Mouse (Mus musculus) ES-E14 (cell line): Measurements from ENCODE around the gene 2410004P03Rik. TPM values are rescaled to one million over a fixed set of nuclear protein-coding genes. Genes with fewer than 3 reads are reported as not detected.
"Not testable (repeated sequence)": the region's sequence is repeated elsewhere in the genome, so short reads cannot be mapped to it uniquely, and the experiment has no call there.

Source experiments
- DNase-seq: peaks from one replicate; pipeline ENCODE4 v3.0.0-alpha.2; 2013; ENCODE audit warnings: low read depth, low spot score
- H3K27ac ChIP-seq: 2 replicates; pipeline ENCODE4 v1.5.1; 2012; ENCODE audit warnings: low read depth, mild to moderate bottlenecking, low read length, moderate library complexity, mixed read lengths; ENCODE audit not compliant: poor library complexity, insufficient read depth, severe bottlenecking
- H3K36me3 ChIP-seq: 2 replicates; pipeline ENCODE4 v1.6.1; 2012; ENCODE audit warnings: mild to moderate bottlenecking, low read length, moderate library complexity, mixed read lengths; ENCODE audit not compliant: control insufficient read depth, poor library complexity, insufficient read depth, severe bottlenecking
- H3K4me1 ChIP-seq, 2 experiments: fragments of 150-350 bp in 1 of 2; sonication (generic) in 1 of 2; 2 replicates each; pipeline ENCODE4 v1.6.1; 2012; ENCODE audit warnings: low read length in 2 of 2, mild to moderate bottlenecking in 1 of 2, mixed read lengths in 1 of 2; ENCODE audit not compliant: control insufficient read depth in 2 of 2, insufficient read depth in 2 of 2, poor library complexity in 1 of 2
- H3K4me3 ChIP-seq, 2 experiments: fragments of 150-350 bp in 1 of 2; sonication (generic) in 1 of 2; 2 replicates each; pipeline ENCODE4 v1.5.1; 2012; ENCODE audit warnings: low read length in 2 of 2, low read depth in 1 of 2, mild to moderate bottlenecking in 1 of 2, mixed read lengths in 1 of 2; ENCODE audit not compliant: insufficient read depth in 1 of 2, poor library complexity in 1 of 2, severe bottlenecking in 1 of 2
- H3K9ac ChIP-seq: 2 replicates; pipeline ENCODE4 v1.6.1; 2012; ENCODE audit warnings: low read depth, mild to moderate bottlenecking, low read length, mixed read lengths; ENCODE audit not compliant: poor library complexity, insufficient read depth, severe bottlenecking
- H3K9me3 ChIP-seq: fragments of 150-350 bp; sonication (generic); 2 replicates; pipeline ENCODE4 v1.6.1; 2012; ENCODE audit warnings: low read depth, mild to moderate bottlenecking, low read length; ENCODE audit not compliant: control insufficient read depth, insufficient read depth
- CHD2 ChIP-seq: IDR thresholded peaks from 2 replicates; pipeline ENCODE4 v1.6.1; 2014; ENCODE audit warnings: mild to moderate bottlenecking, low read depth, low read length, inconsistent platforms
- HCFC1 ChIP-seq: IDR thresholded peaks from 2 replicates; pipeline ENCODE4 v1.6.1; 2012; ENCODE audit warnings: low read length, inconsistent platforms, borderline replicate concordance; ENCODE audit not compliant: insufficient read depth
- MAFK ChIP-seq: IDR thresholded peaks from 2 replicates; pipeline ENCODE4 v1.6.1; 2014; ENCODE audit warnings: mild to moderate bottlenecking, low read depth, low read length, inconsistent platforms; ENCODE audit not compliant: insufficient read depth
- ZC3H11A ChIP-seq: IDR thresholded peaks from 2 replicates; pipeline ENCODE4 v1.6.1; 2012; ENCODE audit warnings: low read depth, mild to moderate bottlenecking, inconsistent platforms, low read length, borderline replicate concordance
- ZNF384 ChIP-seq: IDR thresholded peaks from 2 replicates; pipeline ENCODE4 v1.6.1; 2012; ENCODE audit warnings: low read depth, low read length, inconsistent platforms
- in situ Hi-C, 2 experiments: fragments of 600-800 bp; cut with MboI; formaldehyde crosslinking; loops; one replicate each; pipeline ENCODE4 v1.15.1; 2025; ENCODE audit warnings: low sequenced_read_pairs in 2 of 2, inconsistent platforms in 1 of 2; ENCODE audit not compliant: unreplicated experiment in 2 of 2
- total RNA-seq: library from RNA; depleted of rRNA; stranded (reverse); fragments of 300-350 nt; gene quantifications from 2 replicates; pipeline ENCODE4 v1.2.3, GENCODE M21; 2012

2410004P03Rik gene
- total RNA-seq, 1 experiment, result 0.40 TPM

DNA sequence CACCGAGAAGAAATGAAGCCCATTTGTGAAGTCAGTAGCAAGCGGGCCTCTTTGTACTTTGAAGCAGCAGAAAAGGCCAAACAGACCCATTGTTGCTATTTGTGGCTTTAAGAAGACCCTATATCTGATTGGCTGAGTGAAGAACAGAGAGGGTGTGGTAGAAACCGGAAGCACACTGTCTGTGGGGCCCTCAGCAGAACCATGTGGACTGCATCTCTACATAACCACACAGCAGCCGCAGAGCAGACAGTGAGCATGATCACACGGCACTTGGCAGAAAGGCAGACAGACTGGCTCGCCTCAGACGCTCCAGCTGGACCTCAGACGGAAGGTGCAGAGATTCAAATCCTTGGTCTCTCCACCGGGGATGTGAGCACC lies 21.9 kb upstream of the 2410004P03Rik start:
- Histone ChIP-seq H3K9me3 (no peaks in the 10 kb centered on the region), H3K4me3 (no peak overlapping the region), H3K4me1 (peaks cover 0 to 3% of the 10 kb centered on the region in 2 experiments; a peak in 1 of 4 replicates), H3K9ac (peak overlapping the region; percentile 26; the same call in 1 of the 2 replicates), H3K36me3 (no peaks in the 10 kb centered on the region), H3K27ac (no peak overlapping the region)
- in situ Hi-C loops, result loop anchor here in 1 of 2 experiments (25.0 kb wide), 1 partner anchor 179 kb away; no protein-coding TSS in a partner anchor
- no peak for TF ChIP-seq ZNF384
- TF ChIP-seq HCFC1, result no peak
- no peak for TF ChIP-seq ZC3H11A
- TF ChIP-seq MAFK, result no peak
- no peak for TF ChIP-seq CHD2
- no peak for DNase-seq

DNA sequence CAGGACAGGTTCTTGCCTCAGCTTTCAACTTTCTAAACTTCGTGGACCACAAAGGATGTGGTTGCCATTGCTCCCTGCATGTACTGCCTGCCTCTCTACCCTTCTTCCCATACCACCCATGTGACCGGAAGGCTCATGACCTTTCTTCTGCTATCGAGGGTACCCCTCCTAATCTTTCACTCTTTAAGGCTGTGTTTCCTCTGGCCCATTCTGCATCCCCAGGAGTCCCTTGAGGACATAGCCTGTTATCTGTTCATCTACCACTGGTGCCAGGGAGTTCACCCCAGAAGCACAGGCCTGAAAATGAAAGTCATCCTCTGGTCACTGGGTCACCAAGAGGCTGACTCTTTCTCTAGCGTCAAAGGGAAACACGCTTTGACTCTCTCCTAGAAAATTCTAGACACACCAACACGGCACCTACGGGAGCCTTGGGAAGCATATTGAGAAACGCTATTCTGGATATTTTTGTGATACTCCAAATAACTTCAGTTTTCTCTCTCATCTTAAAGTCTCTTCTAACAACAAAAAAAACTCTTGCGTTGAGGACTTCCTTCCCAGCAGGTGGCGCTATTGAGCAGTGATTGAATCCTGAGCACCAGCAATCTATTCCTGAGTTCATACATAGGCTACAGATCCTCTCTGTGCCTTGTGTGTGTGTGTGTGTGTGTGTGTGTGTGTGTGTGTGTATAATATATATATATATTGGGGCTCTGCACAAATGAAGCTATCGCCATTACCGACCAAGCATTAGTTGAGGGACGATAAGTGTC lies 21.4 kb upstream of the 2410004P03Rik start:
- no peak overlapping the region for H3K4me3 ChIP-seq
- H3K9ac ChIP-seq, result no peak overlapping the region
- in situ Hi-C loops, result loop anchor here in 1 of 2 experiments (25.0 kb wide), 1 partner anchor 179 kb away; no protein-coding TSS in a partner anchor
- H3K9me3 ChIP-seq, result no peaks in the 10 kb centered on the region
- H3K36me3 ChIP-seq, result no peaks in the 10 kb centered on the region
- TF ChIP-seq ZNF384, result peak; percentile 67
- no peak for TF ChIP-seq HCFC1
- no peak for TF ChIP-seq CHD2
- TF ChIP-seq ZC3H11A, result 0 out of 2 replicates have a peak, but pooled peaks have one; percentile 21
- TF ChIP-seq MAFK, result no peak
- peaks cover 0 to 3% of the 10 kb centered on the region in 2 experiments; a peak in 1 of 4 replicates for H3K4me1 ChIP-seq
- DNase-seq, result peak; percentile 65
- no peak overlapping the region for H3K27ac ChIP-seq

DNA sequence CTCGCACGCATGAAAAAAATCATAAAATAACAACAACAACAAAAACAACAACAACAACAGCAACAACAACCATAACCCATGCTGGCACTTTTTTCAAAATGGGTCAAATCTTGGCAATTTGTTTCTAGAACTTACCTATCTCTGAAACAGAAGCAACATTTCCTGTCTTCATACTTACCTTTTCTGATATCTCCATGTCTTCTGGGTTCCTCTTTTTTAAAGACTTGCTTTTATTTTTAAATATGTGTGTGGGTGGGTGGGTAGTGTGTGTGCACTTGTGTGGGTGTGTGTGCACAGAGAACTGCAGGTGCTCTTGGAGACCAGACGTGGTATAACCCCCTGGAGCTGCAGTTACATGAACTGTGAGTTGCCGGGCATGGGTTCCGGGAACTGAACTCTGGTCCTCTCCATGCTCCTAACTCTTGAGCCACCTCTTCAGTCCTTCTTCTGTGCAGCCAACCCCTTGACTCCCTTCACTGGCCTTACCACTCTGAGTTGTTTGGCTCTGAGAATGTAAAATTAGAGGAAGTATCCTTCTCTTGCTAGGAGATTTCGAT lies 13.1 kb upstream of the 2410004P03Rik start:
- no peak overlapping the region for H3K4me3 ChIP-seq
- TF ChIP-seq CHD2 (no peak), HCFC1 (no peak), ZNF384 (no peak), MAFK (no peak), ZC3H11A (no peak)
- in situ Hi-C loops, result loop anchor here (25.0 kb wide), 2 partner anchors 188 to 312 kb away; no protein-coding TSS in a partner anchor

DNA sequence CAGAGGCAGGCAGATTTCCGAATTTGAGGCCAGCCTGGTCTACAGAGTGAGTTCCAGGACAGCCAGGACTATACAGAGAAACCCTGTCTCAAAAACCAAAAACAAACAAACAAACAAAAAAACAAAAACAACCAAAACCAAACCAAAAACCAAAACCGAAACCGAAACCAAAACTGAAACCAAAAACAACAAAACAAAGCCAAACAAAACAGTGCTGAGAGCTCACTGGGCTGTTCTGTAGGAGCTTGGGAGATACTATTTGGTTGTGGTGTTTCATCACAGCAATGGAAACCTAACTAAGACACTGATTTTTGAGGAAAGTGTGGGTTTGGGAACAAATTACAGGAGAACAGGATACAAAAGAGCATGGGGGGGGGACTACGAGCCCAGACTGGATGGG lies 10.6 kb upstream of the 2410004P03Rik start:
- no peak overlapping the region for H3K9ac ChIP-seq
- no peaks in the 10 kb centered on the region for H3K36me3 ChIP-seq
- no peak overlapping the region for H3K27ac ChIP-seq
- no peaks in the 10 kb centered on the region for H3K4me1 ChIP-seq
- no peak overlapping the region for H3K4me3 ChIP-seq
- no peak for TF ChIP-seq MAFK
- TF ChIP-seq HCFC1, result no peak
- TF ChIP-seq ZNF384, result no peak
- TF ChIP-seq CHD2, result no peak
- TF ChIP-seq ZC3H11A, result no peak
- DNase-seq, result no peak
- H3K9me3 ChIP-seq, result no peaks in the 10 kb centered on the region
- in situ Hi-C loops, result loop anchor here in 1 of 2 experiments (25.0 kb wide), 1 partner anchor 310 kb away; no protein-coding TSS in a partner anchor

More for the DNA sequence above, 13.1 kb upstream of the 2410004P03Rik start:
- no peaks in the 10 kb centered on the region for H3K36me3 ChIP-seq
- no peak overlapping the region for H3K27ac ChIP-seq
- H3K9ac ChIP-seq, result no peak overlapping the region
- DNase-seq, result no peak
- no peaks in the 10 kb centered on the region for H3K4me1 ChIP-seq
- H3K9me3 ChIP-seq, result no peaks in the 10 kb centered on the region

DNA sequence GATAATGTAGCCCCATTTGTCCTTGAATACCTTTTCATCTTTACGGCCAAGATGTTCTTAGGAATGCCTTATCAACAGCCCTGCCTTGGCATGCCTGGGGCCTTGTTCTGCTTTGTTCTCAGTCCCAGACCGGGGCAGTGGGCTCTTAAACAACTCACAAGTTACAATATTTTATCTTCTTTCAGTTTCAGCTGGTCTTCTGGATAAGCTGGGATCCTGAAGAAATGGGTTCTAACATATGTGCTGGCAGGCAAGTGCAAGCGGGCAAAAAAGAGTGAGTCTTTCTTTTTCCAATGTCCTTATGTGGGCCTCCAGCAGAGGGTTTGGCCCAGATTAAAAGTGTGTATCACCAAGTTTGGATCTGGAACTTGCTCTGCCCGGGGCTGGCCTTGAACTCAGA lies 9.6 kb upstream of the 2410004P03Rik start:
- H3K9me3 ChIP-seq, result not testable (repeated sequence)

More for the DNA sequence above, 9.6 kb upstream of the 2410004P03Rik start:
- H3K4me1 ChIP-seq, H3K4me3 ChIP-seq, H3K27ac ChIP-seq, H3K36me3 ChIP-seq, DNase-seq, H3K9ac ChIP-seq: not testable (repeated sequence)
- in situ Hi-C loops, result loop anchor here in 1 of 2 experiments (25.0 kb wide), 1 partner anchor 309 kb away; no protein-coding TSS in a partner anchor
